Mouse (Mus musculus): ENCODE results near the gene Rad50. TPM values are rescaled to one million over a fixed set of nuclear protein-coding genes. Genes with fewer than 3 reads are reported as not detected.

The Rad50 gene
- polyA plus RNA-seq, 1 experiment from 2014 or later = 11.2 TPM

- no peak within 1 kb of the TSS for H3K4me2 ChIP-seq (ENCODE audit: low read length)
- H3K27ac ChIP-seq (replicated peaks; ENCODE audit: low read depth, low read length) = no peak within 1 kb of the TSS
- H3K9me3 ChIP-seq (ENCODE audit: control insufficient read depth, low read length) = no peaks in the 10 kb centered on the region
- 0 out of 2 replicates have a peak, but pooled peaks cover 2% of the 10 kb centered on the region for H3K4me1 ChIP-seq (ENCODE audit: control insufficient read depth, insufficient read depth, low read length)
- DNase-seq (no peak), ATAC-seq (ENCODE audit: low FRiP score, low TSS enrichment) (no peak)
- H3K36me3 ChIP-seq (ENCODE audit: control insufficient read depth, insufficient read depth, low read length) = no peaks in the 10 kb centered on the region
- WGBS = 92% methylated on average over 8 of the region's 8 CpGs
- no peak within 1 kb of the TSS for H3K9ac ChIP-seq (replicated peaks; ENCODE audit: low read length)
- peaks cover 18% of the 10 kb centered on the region for H3K27me3 ChIP-seq (ENCODE audit: control insufficient read depth, insufficient read depth, low read length)
- H3K4me3 ChIP-seq (replicated peaks; ENCODE audit: low read depth, low read length) = no peak within 1 kb of the TSS
These were observed 72.6 kb downstream of the Rad50 start, which contains the start of gene Il13 for GRCm38 (mm10) chr11:53634556-53634955. TSS of gene Il13 (minus strand) at chr11:53634702.

GRCm38 (mm10) chr11:53633644-53634043 lies 73.5 kb downstream of the Rad50 start:
- H3K4me3 ChIP-seq (replicated peaks; ENCODE audit: low read depth, low read length) = no peak overlapping the region
- no peak overlapping the region for H3K27ac ChIP-seq (replicated peaks; ENCODE audit: low read depth, low read length)
- DNase-seq = no peak

GRCm38 (mm10) chr11:53632122-53632733 lies 74.9 kb downstream of the Rad50 start:
- Histone ChIP-seq H3K36me3 (ENCODE audit: control insufficient read depth, insufficient read depth, low read length) (no peaks in the 10 kb centered on the region), H3K27ac (replicated peaks; ENCODE audit: low read depth, low read length) (no peak overlapping the region), H3K4me3 (replicated peaks; ENCODE audit: low read depth, low read length) (no peak overlapping the region), H3K9me3 (ENCODE audit: control insufficient read depth, low read length) (no peaks in the 10 kb centered on the region), H3K4me2 (ENCODE audit: low read length) (no peak overlapping the region), H3K4me1 (ENCODE audit: control insufficient read depth, insufficient read depth, low read length) (0 out of 2 replicates have a peak, but pooled peaks cover 2% of the 10 kb centered on the region), H3K27me3 (ENCODE audit: control insufficient read depth, insufficient read depth, low read length) (peaks cover 18% of the 10 kb centered on the region), H3K9ac (replicated peaks; ENCODE audit: low read length) (no peak overlapping the region)
- ATAC-seq (ENCODE audit: low FRiP score, low TSS enrichment) = no peak
- peak; percentile 35 for DNase-seq
- WGBS = 68% methylated on average over 14 of the region's 14 CpGs

More at GRCm38 (mm10) chr11:53633644-53634043, 73.5 kb downstream of the Rad50 start:
- Histone ChIP-seq H3K9me3 (ENCODE audit: control insufficient read depth, low read length) (no peaks in the 10 kb centered on the region), H3K36me3 (ENCODE audit: control insufficient read depth, insufficient read depth, low read length) (no peaks in the 10 kb centered on the region), H3K9ac (replicated peaks; ENCODE audit: low read length) (no peak overlapping the region), H3K4me2 (ENCODE audit: low read length) (no peak overlapping the region), H3K27me3 (ENCODE audit: control insufficient read depth, insufficient read depth, low read length) (peaks cover 18% of the 10 kb centered on the region), H3K4me1 (ENCODE audit: control insufficient read depth, insufficient read depth, low read length) (0 out of 2 replicates have a peak, but pooled peaks cover 2% of the 10 kb centered on the region)
- ATAC-seq (ENCODE audit: low FRiP score, low TSS enrichment) = no peak
- WGBS = 92% methylated on average over 7 of the region's 7 CpGs

- Histone ChIP-seq H3K9me3 (ENCODE audit: control insufficient read depth, low read length) (no peaks in the 10 kb centered on the region), H3K4me1 (ENCODE audit: control insufficient read depth, insufficient read depth, low read length) (no peaks in the 10 kb centered on the region), H3K4me2 (ENCODE audit: low read length) (no peak overlapping the region), H3K27me3 (ENCODE audit: control insufficient read depth, insufficient read depth, low read length) (no peaks in the 10 kb centered on the region), H3K36me3 (ENCODE audit: control insufficient read depth, insufficient read depth, low read length) (no peaks in the 10 kb centered on the region), H3K9ac (replicated peaks; ENCODE audit: low read length) (no peak overlapping the region), H3K4me3 (replicated peaks; ENCODE audit: low read depth, low read length) (no peak overlapping the region), H3K27ac (replicated peaks; ENCODE audit: low read depth, low read length) (no peak overlapping the region)
- DNase-seq (peak; percentile 93), ATAC-seq (ENCODE audit: low FRiP score, low TSS enrichment) (peak; percentile 46; the same call in 1 of the 2 replicates)
- 8% methylated on average over 1 of the region's 1 CpGs for WGBS
These were observed 79.3 kb downstream of the Rad50 start for GRCm38 (mm10) chr11:53627859-53628258.

GRCm38 (mm10) chr11:53626802-53627373 lies 80.2 kb downstream of the Rad50 start:
- Histone ChIP-seq H3K9me3 (ENCODE audit: control insufficient read depth, low read length) (no peaks in the 10 kb centered on the region), H3K4me2 (ENCODE audit: low read length) (no peak overlapping the region), H3K4me1 (ENCODE audit: control insufficient read depth, insufficient read depth, low read length) (no peaks in the 10 kb centered on the region), H3K27ac (replicated peaks; ENCODE audit: low read depth, low read length) (no peak overlapping the region), H3K9ac (replicated peaks; ENCODE audit: low read length) (no peak overlapping the region), H3K36me3 (ENCODE audit: control insufficient read depth, insufficient read depth, low read length) (no peaks in the 10 kb centered on the region), H3K27me3 (ENCODE audit: control insufficient read depth, insufficient read depth, low read length) (no peaks in the 10 kb centered on the region), H3K4me3 (replicated peaks; ENCODE audit: low read depth, low read length) (no peak overlapping the region)
- DNase-seq = no peak
- no peak for ATAC-seq (ENCODE audit: low FRiP score, low TSS enrichment)
- WGBS = 61% methylated on average over 17 of the region's 17 CpGs

GRCm38 (mm10) chr11:53624124-53624523 lies 83.0 kb downstream of the Rad50 start:
- Histone ChIP-seq H3K36me3 (ENCODE audit: control insufficient read depth, insufficient read depth, low read length) (no peaks in the 10 kb centered on the region), H3K27ac (replicated peaks; ENCODE audit: low read depth, low read length) (no peak overlapping the region), H3K9me3 (ENCODE audit: control insufficient read depth, low read length) (no peaks in the 10 kb centered on the region), H3K4me1 (ENCODE audit: control insufficient read depth, insufficient read depth, low read length) (no peaks in the 10 kb centered on the region), H3K27me3 (ENCODE audit: control insufficient read depth, insufficient read depth, low read length) (no peaks in the 10 kb centered on the region), H3K4me2 (ENCODE audit: low read length) (no peak overlapping the region), H3K9ac (replicated peaks; ENCODE audit: low read length) (no peak overlapping the region), H3K4me3 (replicated peaks; ENCODE audit: low read depth, low read length) (no peak overlapping the region)
- no peak for DNase-seq
- whole genome bisulfite sequencing = 98% methylated on average over 2 of the region's 2 CpGs
- ATAC-seq (ENCODE audit: low FRiP score, low TSS enrichment) = no peak

GRCm38 (mm10) chr11:53623573-53623972 lies 83.5 kb downstream of the Rad50 start:
- Histone ChIP-seq H3K9me3 (ENCODE audit: control insufficient read depth, low read length) (no peaks in the 10 kb centered on the region), H3K4me2 (ENCODE audit: low read length) (no peak overlapping the region), H3K36me3 (ENCODE audit: control insufficient read depth, insufficient read depth, low read length) (no peaks in the 10 kb centered on the region), H3K4me3 (replicated peaks; ENCODE audit: low read depth, low read length) (no peak overlapping the region), H3K27ac (replicated peaks; ENCODE audit: low read depth, low read length) (no peak overlapping the region), H3K9ac (replicated peaks; ENCODE audit: low read length) (no peak overlapping the region), H3K4me1 (ENCODE audit: control insufficient read depth, insufficient read depth, low read length) (no peaks in the 10 kb centered on the region), H3K27me3 (ENCODE audit: control insufficient read depth, insufficient read depth, low read length) (no peaks in the 10 kb centered on the region)
- DNase-seq (no peak), ATAC-seq (ENCODE audit: low FRiP score, low TSS enrichment) (no peak)
- WGBS = 95% methylated on average over 9 of the region's 9 CpGs

GRCm38 (mm10) chr11:53622440-53622806 lies 84.7 kb downstream of the Rad50 start:
- 78% methylated on average over 6 of the region's 6 CpGs for WGBS
- ATAC-seq (ENCODE audit: low FRiP score, low TSS enrichment) = no peak

More at GRCm38 (mm10) chr11:53622440-53622806, 84.7 kb downstream of the Rad50 start:
- Histone ChIP-seq H3K27ac (replicated peaks; ENCODE audit: low read depth, low read length) (no peak overlapping the region), H3K9ac (replicated peaks; ENCODE audit: low read length) (no peak overlapping the region), H3K4me3 (replicated peaks; ENCODE audit: low read depth, low read length) (no peak overlapping the region), H3K4me1 (ENCODE audit: control insufficient read depth, insufficient read depth, low read length) (no peaks in the 10 kb centered on the region), H3K27me3 (ENCODE audit: control insufficient read depth, insufficient read depth, low read length) (no peaks in the 10 kb centered on the region), H3K9me3 (ENCODE audit: control insufficient read depth, low read length) (no peaks in the 10 kb centered on the region), H3K4me2 (ENCODE audit: low read length) (no peak overlapping the region), H3K36me3 (ENCODE audit: control insufficient read depth, insufficient read depth, low read length) (no peaks in the 10 kb centered on the region)
- DNase-seq = no peak
